Mouse (Mus musculus): ENCODE measurements around the gene Arpc3.
"Not testable (repeated sequence)": the region's sequence is repeated elsewhere in the genome, so short reads cannot be mapped to it uniquely, and the experiment has no call there.

Arpc3 gene

DNA sequence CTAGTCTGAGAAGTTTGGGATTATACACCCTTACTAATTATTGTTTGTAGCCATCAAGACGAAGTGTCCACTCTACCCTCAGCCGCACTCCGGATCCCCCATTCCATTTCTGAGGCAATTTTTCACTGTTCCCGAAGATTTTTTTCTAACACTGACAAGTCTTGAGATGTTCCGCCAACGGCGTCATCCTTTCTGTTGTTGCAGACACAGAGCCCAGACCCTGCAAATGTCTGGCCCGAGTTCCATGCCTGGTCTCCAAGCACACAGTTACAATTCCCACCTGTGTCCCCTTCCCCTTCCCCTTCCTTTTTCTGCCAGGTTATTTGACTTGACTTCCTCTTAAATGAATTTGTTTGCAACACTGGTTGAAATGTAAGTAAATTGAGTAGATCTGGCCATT is 8.2 kb downstream of the Arpc3 start:
- no peak for DNase-seq (ENCODE audit: low spot score in 2 of 2)

DNA sequence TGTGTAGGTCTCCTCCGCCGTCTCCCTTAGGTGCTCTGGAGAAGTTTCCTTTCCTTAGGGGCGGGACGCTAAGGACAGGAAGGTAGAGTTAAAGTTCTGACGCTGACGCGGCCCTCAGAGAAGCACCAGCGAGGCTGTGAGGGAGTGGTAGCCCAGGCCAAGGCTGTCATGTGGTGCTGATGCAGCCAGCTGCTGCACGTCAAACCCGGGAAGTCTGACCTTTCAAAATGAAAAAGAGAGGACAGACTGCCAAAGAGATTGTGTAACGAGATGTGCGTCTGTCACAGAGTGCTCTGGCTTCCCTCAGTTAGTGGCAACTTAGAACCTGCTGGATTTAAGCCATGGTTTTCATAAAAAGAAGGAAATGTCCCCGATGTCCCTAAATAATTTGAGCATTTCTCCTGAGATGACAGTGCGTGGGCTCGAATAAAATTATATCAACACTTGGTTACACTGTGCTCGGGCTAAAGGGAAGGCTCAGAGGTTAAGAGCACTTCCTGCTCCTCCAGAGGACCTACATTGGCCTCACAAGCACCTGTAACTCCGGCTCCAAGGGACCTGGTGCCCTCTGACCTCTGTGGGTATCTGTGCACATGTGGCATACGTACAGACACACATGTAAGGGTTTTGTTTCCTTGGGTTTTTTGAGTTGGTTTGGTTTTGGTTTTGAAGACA is 9.1 kb downstream of the Arpc3 start:
- DNase-seq (ENCODE audit: low spot score in 2 of 2) = no peak

DNA sequence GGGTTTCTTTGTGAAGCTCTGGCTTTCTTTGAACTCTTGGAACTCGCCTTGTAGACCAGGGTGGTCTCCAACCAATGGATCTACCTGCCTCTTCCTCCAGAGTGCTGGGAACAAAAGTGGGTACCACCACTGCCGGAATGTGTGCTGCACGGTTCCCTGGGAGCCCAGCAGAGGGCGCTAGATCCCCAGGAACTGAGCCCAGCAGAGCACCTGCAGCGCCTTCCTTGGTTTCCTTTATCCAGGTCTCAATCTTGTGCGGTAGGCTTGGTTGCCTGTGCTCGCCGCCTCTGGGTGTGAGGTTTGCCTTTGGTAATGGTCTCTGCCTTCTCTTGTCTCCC is 9.6 kb downstream of the Arpc3 start:
- peak in 1 of 2 experiments; percentile 55 for DNase-seq (ENCODE audit: low spot score in 2 of 2)

DNA sequence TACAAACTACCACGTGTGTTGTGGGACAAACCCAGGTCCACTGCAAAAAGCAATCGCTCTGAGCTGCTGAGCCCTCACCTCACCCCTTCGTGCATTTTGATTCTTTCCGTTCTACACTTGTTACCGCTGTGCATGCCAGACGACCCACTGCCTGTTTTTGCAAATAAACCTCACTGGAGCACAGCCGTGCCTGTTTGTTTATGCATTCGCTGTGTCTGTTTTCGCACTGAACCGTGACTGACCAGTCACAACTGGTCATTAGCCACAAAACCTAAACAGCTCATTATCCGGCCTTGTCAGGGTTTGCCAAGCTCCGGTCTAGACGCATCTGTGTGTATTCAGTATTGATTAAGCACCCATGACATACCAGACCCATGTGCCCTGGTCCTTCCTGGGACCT is 10.5 kb downstream of the Arpc3 start:
- no peak for DNase-seq (ENCODE audit: low spot score in 2 of 2)

DNA sequence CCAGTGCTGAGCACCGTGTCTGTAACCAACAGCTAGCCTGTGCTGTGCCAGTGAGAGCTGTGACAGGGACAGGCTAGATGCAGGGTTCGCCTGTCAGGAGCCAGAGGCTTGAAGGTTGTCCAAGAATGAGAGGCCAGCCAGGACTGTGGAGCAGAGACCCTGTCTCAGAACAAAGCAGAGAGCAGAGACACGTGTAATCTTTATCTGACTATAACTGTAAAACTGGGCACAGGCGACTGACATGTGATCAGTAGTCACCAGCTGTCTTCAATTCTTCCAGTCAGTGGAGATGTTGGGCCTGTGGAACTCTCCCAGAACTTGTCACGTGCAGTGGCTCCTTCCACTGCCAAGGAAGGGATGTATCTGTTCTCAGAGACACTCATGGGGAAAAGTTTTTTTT is 11.1 kb downstream of the Arpc3 start:
- DNase-seq (ENCODE audit: low spot score in 2 of 2) = no peak

DNA sequence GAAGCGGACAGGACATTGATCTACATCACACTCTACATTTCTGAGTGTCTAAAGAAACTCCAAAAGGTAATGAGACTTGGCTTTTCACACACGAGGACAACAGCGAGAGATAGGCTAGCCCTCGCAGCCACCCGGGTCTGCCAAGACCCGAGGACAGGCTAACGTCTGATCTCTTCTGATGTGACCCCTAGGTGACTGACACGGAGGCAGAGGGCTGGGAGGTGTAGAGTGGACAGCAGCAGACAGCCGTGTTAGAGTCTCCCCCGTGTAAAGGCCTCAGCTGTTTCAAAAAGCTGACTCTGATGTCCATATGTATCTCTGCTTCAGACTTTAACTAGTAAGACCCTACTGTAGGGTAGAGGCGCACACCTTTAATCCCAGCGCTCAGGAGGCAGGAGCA is 11.7 kb downstream of the Arpc3 start:
- no peak for DNase-seq (ENCODE audit: low spot score in 2 of 2)

DNA sequence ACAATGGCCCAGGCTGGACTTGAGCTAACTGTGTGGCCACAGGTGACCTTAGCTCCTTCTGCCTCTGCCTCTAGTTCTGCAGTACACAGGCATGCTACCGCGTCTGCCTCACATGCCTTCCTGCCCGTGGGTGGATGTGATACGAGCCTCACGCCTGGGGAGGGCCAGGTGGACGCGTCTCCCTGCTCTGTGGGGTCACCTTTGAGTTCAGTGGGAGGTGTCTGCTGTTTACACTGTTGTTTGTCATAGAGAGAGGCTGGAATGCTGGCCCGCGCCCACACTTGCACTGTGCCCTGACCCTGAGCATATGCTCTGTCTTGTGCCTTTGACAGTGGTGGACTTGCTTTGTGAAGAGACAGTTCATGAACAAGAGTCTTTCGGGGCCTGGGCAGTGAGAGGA is 13.9 kb downstream of the Arpc3 start:
- no peak for DNase-seq (ENCODE audit: low spot score in 2 of 2)

DNA sequence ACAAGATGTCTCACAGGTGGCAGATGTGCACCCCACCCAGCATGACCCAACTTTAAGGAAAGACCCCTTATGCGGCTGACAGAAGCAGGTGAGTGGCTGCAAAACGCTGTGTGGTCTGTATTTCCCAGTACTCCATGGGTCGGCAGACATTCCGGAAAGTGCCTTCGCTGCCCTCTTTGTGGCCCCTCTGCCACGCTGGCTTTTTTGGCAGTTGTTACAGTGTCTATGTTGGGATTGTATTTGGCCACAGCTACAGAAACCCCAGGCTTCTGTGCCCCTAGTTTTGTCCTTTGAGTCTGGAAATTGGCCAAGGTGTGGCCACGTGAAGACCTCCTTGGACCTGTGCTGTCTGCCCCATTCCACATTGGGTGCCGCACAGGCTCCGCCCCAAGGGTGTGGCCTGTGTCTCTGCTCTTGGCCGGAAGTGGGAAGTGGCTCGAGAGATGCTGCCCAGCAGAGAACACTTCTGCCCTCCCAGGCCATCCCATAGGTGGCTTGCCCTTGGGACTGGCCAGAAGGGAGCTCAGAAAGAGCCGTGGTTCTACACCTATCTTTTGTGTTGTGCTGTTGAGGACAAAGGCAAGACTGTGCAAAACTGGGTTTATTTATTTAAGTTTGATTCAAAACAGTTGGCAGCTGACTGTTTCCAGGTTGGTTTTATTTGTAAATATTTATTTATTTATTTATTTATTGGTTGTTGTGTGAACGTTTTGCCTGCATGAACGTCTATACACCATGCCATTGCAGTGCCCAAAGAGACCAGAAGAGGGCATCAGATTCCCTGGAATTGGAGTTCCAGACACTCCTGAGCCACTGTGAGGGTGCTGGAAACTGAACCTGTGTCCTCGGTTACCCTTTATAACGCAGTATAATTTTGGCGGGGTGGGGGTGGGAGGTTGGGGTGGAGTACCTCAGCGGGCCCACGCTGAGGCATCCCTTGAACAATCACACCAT is 18.3 kb downstream of the Arpc3 start:
- DNase-seq (ENCODE audit: low spot score in 2 of 2) = no peak

DNA sequence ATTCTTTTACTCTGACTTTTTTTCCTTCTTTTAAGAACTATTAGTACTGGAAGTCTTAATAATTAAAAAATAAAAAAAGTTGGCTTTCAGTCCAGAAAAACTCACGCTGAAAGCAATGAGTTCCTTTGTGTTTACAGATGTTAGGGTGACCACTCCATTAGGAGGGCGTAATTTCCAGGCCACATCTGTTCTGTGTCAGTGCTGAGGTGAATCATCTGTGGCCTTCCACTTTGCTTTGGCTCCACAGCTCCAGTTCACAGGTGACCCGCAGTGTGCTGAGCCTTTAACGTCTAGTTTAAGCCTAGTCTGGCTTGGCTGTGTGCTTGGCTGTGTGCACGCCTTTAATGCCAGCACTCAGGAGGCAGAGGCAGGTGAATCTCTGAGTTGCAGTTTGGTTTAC is 20.2 kb downstream of the Arpc3 start:
- no peak for DNase-seq (ENCODE audit: low spot score in 2 of 2)

DNA sequence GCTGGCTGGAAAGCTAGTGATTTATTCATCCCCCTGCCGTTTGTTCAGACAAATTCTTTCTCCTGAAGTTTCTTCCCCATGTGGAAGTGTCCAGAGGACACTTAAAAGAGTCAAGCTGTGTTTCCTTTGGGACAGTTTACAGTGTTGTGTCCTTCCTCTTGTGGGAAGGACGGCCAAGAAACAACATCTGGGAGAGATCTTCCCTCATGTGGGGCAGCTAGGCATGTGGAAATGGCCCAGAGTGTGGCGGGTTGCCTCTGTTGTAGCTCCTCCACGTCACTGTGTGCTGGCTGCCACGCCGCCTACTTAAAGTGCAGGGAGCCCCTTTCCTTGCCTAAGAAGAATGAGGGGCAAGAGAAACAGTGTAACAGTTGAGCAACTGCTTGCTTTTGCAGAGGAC is 21.1 kb downstream of the Arpc3 start:
- no peak for DNase-seq (ENCODE audit: low spot score in 2 of 2)

DNA sequence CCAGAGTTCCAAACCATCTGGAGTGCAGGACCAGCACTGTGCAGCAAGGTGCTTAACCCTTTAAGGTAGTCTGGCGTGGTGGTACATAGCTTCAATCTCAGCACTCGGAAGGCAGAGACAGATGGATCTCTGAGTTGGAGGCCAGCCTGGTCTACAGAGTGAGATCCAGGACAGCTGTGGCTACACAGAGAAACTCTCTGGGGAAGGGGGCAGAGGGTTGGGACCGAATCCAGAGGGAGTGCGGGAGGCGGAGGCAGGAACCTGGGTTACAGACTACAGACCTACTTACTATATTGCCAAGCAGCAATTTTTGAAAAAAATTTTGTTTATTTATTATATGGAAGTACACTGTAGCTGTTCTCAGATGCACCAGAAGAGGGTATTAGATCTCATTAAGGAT is 22.7 kb downstream of the Arpc3 start:
- DNase-seq (ENCODE audit: low spot score in 2 of 2) = no peak

DNA sequence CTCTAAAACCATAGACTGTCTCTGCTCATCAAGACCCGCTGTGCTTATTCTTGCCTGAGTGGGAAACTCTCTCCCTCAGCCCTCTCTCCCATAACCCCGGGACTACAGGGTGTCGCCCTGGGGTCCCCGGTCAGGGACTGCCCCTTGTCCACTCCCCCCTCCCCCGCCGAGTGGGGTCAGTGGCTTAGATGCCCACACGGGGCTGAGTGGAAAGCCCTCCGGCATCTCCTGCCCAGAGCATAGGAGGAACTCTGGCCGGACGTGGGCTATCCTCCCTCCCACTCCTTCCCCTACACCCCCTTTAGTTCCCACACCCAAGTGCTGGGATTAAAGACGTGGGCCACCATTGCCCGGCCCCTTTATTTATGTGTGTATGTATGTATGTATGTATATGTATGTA is 23.8 kb downstream of the Arpc3 start:
- no peak for DNase-seq (ENCODE audit: low spot score in 2 of 2)

DNA sequence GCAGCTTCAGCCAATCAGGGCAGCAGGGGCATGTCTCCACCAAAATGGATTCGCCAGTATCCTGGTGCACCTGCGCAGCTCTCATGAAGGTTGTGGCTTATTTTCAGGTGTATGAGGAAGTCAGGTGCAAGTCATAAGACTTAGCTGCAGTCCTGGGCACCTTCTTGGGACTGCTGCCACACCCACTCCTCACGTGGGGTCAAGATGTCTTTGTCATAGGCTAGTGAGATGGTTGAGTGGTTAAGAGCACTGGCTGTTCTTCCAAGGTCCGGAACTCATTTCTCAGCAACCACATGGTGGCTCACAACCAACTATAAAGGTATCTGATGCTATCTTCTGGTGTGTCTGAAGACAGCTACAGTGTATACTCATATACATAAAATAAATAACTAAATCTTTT is 29.0 kb downstream of the Arpc3 start:
- DNase-seq (ENCODE audit: low spot score in 2 of 2) = not testable (repeated sequence)

DNA sequence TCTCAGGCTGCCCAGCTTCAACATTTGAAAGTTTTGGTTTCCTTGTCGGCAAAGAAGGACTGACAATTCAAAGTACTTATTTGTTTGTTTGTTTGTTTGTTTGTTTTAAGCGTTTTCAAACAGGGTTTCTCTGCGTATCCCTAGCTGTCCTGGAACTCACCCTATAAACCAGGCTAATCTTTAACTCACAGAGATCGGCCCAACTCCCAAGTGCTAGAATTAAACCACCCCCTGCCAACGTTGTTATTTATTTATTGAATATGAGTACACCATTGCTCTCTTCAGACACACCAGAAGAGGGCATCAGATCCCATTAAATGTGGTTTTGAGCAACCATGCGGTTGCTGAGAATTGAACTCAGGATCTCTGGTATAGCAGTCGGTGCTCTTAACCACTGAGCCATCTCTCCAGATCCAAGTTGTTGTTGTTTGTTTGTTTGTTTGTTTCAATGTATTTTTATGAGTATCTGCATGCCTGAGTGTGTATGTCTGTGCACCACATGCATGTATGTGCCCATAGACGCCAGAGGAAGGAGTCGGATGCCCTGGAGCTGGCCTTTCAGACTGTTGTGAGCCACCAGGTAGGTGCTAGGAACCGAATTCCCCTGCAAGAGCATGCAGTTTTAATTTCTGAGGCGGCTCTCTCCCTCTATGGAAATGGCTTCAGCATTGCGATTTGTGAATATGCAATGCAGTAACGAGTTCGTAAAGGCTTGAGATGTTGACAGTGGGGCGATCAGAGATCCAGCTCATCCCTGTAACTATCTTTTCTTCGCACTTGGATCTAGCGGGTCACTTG is 29.8 kb downstream of the Arpc3 start, which contains the start of gene Anapc7:
TSS of gene Anapc7 (plus strand) at position 423 of the 798 bp plus-strand sequence.
- no peak for DNase-seq (ENCODE audit: low spot score in 2 of 2)

DNA sequence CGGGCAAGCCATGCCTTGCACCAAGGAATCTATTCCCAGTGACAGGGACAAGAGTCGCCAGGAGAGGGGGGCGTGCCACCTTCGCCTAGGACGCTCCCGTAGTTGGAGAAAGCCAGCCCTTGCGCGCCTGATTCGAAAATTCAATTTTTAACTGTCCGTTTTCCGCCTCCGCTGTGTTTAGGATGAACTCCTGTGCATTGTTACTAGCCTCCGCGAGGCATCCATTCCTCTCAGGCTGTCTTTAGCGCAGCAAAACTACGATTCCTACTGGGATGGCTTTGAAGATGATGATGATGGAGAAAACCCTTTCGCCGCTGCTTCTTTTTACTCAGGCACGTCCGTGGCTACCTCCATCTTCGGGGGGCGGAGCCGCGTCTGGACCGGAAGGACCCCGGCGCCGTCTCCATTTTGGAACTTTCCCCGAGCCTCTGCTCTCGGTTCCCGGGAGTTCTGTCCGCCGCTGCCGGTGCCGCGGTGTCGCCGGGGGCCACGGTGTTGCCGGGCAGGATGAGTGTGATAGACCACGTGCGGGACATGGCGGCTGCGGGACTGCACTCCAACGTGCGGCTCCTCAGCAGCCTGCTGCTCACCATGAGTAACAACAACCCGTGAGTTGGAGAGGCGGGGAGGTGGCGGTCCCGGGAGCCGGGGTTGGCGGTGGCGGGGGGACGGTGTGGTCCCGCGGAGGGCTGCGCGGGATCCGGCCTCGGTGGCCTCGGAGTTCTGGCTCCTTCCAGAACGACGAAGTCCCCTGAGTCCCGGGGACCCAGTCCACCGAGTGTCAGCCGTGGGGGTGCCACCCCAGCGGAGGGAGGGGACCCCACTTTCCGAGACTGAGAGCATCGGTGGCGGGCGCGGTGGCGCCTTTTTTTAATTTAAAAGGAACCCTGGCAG is 30.6 kb downstream of the Arpc3 start:
- DNase-seq (ENCODE audit: low spot score in 2 of 2) = peak; percentile 81 to 90

DNA sequence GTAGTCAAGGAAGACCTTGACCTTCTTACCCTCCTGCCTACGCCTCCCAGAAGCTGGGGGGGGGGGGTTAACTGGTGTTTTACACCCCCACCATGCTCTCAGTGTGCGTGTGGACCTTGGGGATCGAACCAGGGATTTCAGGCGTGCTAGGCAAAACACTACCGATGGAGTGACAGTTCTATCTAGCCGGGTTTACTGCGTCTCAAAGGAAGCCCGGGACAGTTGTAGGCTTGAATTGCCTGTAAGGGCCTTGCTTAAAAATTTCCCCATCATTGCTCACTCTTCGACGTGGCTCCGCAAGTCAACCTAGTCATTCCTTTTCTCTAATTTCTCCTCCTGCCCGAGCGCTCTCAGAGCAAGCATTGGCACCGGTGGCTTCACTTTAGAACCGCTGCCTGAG is 31.4 kb downstream of the Arpc3 start:
- DNase-seq (ENCODE audit: low spot score in 2 of 2) = no peak

DNA sequence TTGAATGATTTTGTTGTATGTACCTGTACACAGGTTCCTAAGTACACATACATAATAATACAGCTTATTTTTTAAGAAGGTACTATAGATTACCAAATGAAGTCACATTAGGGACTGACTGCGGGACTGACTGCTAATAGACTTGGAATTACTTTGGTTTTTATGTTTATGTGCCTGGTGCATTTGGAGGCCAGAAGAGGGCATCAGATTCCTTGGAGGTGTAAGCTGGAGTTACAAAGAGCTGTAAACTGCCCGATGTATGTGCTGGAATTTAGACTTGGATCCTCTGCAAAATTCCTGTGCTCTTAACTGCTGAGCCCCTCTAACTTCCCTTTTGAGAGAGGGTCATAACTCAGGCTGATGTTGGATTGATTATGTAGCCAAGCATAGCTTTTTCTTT is 33.9 kb downstream of the Arpc3 start:
- DNase-seq (ENCODE audit: low spot score in 2 of 2) = no peak

DNA sequence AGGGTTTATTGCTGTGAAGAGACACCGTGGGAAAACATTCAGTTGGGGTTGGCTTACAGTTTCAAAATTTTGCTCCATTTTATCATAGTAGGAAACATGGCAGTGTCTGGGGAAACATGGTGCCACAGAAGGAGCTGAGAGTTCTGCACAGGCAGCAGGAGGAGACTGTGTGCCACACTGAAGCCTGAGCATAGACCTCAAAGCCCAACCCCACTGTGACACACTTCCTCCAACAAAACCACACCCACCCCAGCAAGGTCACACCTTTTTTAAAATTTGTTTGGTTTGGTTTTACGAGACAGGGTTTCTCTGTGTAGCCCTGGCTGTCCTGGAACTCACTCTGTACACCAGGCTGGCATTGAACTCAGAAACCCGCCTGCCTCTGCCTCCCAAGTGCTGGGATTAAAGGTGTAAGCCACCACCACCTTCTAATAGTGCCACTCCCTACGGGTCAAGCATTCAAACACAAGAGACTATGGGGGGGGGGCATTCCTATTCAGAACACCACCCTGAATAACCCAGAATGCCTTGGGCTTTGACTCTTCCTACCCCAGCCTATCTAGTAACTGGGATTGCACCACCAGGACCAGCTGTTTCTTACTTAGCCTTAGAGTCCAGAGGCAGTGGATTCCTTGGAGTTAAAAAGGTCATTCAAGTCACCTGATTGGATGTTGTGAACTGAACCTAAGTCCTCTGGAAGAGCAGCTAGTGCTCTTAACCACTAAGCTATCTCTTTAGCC is 38.5 kb downstream of the Arpc3 start:
- DNase-seq (ENCODE audit: low spot score in 2 of 2) = no peak

DNA sequence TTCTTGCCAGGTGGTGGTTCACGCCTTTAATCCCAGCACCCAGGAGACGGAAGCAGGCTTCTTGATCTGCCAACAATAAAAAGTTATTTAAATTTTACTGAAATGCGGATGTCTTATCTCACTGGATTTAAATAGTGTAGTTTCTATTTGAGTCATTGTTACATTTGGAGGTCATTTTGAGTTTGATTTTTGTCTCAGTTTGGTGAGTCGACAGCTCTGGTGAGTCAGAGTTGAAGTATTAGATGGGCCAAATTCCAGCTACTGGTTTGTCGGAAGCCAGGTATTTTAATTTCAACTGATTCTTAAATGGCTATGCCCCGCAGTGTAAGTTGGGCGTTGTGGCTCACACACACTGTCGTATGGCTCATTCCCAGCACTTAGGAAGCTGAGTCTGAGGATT is 39.5 kb downstream of the Arpc3 start:
- DNase-seq (ENCODE audit: low spot score in 2 of 2) = no peak

DNA sequence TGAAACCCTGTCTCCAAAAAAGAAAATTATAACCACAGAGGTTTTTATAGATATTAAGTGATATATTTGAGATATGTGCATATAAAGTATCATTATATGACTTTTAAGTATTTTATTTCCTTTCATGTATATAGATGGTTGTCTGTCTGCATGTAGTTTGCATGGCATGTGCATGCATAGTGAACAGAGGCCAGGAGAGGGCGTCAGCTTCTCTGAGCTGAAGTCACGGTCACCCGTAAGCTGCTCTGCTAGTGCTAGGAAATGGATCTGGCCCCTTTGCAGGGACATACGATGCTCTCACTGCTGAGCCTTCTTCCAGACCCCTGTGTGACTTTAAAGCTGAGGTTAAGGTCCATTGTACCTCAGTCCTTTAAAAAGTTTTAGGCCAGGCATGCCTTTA is 42.9 kb downstream of the Arpc3 start:
- DNase-seq (ENCODE audit: low spot score in 2 of 2) = no peak

Measured in spleen, postnatal 14 days (tissue).